Mouse (Mus musculus) lung, postnatal 10 days (tissue): ENCODE data around the gene Stx1b.
A peak's percentile ranks its signal among the peaks of the same experiment; 100 is the strongest.

ENCODE experiments used
- DNase-seq: peaks from one replicate; pipeline ENCODE4 v3.0.0; 2021

The Stx1b gene

DNA sequence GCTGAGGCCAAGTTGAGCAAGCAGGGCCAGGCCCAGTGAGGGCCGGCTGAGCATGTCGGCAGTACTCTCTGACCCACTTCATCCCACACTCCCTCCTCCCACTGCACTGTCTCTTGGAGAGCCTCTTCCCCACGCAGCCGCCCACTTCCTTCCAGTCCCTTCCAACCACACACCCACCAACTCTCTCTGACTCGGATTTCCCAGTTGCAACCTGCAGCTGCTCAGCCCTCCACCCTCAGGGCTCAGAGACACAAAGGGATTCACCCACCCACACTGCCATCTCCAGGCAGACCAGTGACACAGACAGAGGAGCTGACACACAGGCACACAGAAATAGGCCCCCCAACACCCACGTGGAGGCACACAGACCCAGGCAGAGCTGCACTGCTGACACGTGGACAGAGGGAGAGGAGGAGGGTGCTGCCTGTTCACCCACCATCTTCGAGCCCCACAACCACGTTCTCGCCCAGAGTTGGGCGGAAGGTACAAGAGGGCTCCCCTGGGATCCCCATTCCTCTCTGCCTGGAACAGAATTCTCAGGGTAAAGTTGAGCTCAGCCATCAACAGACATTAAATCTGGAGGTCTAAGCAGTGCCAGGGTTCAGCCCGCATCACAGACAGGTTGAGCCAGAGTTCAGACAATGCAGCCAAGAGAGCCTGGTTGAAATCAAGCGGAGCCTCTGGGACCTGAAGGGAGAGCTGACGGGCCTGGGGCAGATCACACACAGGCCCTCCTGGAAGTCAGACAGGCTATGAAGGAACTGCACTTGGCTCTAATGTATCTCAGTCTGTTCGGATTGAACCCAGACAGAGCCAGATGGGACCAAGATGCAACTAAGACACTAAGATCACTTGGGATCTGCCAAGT is 8.2 kb downstream of the Stx1b start:
- DNase-seq: peak; percentile 75

- no peak for DNase-seq
Observed at GRCm38 (mm10) chr7:127815116-127815665, 9.2 kb downstream of the Stx1b start.

GRCm38 (mm10) chr7:127814241-127814921 is 10.0 kb downstream of the Stx1b start:
- DNase-seq: peak; percentile 55

- no peak for DNase-seq
Observed at GRCm38 (mm10) chr7:127813821-127814220, 10.5 kb downstream of the Stx1b start.

DNA sequence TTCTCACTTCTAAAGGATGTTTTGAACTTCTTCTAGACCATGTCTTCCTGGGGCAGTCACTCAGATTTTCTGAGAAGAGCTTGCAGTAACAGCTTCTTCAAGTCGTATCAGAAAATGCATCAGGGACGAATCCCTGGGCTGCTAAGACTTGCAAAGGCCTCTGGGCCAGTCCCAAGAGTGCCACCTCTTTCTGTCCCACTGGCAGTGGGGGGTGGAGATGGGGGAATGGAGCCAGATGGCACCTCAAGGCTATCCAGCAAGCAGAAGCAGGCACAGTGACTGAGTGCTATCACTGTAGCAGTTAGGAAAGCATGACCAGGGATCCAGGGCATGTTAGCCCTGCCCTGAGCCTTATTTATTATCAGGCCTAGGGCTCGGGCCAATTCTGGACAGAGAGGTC is 12.1 kb downstream of the Stx1b start:
- no peak for DNase-seq

DNA sequence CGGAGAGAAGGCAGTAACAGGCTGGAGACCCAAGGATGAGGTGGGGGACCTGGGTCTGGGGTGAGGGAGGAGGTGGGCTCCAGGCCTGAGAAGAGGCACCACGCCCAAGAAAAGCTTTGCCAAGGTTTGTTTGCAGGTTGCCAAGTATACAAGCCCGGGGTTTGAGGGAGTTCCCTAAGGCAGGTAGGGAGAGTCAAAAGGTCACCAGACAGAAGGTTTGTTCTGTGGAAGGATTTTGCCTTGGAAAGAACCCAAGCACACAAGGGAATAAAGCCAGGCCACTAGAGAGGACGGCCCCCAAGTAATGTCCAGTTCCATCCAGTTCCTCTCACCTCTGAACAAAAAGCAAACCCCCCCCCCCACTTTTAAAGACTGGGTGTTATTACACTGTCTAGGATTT is 13.1 kb downstream of the Stx1b start:
- no peak for DNase-seq

GRCm38 (mm10) chr7:127810650-127811049 is 13.7 kb downstream of the Stx1b start:
- no peak for DNase-seq

GRCm38 (mm10) chr7:127809846-127810245 is 14.5 kb downstream of the Stx1b start:
- no peak for DNase-seq

DNA sequence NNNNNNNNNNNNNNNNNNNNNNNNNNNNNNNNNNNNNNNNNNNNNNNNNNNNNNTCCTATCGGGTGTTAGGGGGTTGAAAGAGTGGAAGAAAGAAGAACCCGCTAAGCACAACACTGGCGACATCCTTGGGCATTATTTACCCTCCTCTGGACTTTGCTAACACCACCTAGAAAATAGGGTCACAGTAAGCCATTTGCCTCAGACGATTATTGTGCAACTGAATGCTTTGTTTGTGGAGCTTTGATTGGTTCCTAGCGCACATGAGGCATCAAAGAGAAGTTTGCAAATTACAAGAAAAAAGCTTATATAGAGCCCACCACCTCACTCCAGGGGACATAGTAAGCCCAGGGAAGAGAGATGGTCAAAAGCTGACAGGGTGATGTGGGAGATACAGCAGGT is 15.5 kb downstream of the Stx1b start:
- no peak for DNase-seq

- DNase-seq: no peak
Observed at GRCm38 (mm10) chr7:127802313-127802712, 22.0 kb downstream of the Stx1b start.

DNA sequence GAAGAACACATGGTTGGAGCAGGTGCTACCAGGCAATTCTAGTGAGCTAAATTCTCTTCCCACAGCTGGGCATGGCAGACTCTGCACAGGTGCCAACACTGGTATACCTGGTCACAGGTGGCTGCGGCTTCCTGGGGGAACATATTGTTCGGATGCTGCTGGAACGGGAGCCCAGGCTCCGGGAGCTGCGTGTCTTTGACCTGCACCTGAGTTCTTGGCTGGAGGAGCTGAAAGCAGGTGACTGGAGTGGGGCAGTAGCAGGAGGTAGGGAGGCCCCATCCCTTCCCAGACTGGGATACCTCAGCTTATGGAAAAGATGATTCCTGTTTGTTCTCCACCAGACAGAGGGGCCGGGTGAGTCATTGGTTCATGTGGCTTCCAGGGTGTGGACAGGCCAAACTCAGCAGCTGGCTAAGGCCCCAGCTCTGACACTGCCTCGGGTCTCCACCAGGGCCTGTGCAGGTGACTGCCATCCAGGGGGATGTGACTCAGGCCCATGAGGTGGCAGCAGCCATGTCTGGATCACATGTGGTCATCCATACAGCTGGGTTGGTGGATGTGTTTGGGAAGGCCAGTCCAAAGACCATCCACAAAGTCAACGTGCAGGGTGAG is 23.2 kb downstream of the Stx1b start:
- DNase-seq: no peak

GRCm38 (mm10) chr7:127800435-127801009 is 23.8 kb downstream of the Stx1b start, which contains the start of gene Hsd3b7:
Gene Hsd3b7, plus strand, starts transcription at chr7:127800604.
- DNase-seq: peak; percentile 98

DNA sequence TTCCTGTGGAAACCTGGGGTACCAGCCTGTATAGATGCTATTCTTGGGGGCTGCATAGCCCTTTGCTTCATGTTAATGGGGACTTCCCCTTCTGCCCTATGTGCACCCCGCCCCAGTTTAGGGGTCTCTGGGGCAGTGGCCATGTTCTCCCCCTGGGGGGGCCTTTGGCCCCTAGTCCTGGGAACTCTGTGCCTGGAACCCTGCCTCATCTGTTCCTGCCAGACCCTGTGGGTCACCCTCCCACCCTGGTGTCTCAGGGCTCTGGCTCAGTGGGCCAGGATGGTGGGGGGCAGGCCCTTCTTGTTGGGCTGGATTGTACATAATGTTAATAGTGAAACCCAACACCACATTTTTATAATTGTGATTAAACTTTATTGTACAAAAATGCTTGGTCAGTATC is 24.6 kb downstream of the Stx1b start:
- no peak for DNase-seq

- no peak for DNase-seq
Observed at GRCm38 (mm10) chr7:127799211-127799610, 25.1 kb downstream of the Stx1b start.

DNA sequence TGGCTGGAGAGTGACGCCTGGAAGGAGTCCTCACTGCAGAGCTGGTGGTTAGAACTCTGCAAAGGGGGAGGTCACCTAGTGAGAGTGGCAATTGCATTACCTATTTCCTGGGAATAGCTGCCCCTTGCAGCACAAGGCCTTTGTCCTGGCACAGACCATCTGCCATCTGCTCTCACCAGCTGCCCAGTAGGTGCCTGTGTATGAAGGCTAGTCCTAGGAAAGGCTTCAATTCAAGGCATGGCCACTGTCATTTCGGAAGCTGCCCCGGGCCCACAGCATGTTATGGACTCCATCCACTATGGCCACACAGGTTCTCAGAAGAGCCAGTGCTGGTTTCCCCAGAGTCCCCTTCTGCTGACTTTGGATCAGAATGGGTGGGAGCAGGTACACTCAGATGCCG is 25.8 kb downstream of the Stx1b start:
- no peak for DNase-seq

- DNase-seq: no peak
Observed at GRCm38 (mm10) chr7:127797076-127797845, 27.1 kb downstream of the Stx1b start.

GRCm38 (mm10) chr7:127785308-127785707 is 39.0 kb downstream of the Stx1b start, which contains the start of gene Gm49388:
Gene Gm49388, plus strand, starts transcription at chr7:127785608.
- no peak for DNase-seq

DNA sequence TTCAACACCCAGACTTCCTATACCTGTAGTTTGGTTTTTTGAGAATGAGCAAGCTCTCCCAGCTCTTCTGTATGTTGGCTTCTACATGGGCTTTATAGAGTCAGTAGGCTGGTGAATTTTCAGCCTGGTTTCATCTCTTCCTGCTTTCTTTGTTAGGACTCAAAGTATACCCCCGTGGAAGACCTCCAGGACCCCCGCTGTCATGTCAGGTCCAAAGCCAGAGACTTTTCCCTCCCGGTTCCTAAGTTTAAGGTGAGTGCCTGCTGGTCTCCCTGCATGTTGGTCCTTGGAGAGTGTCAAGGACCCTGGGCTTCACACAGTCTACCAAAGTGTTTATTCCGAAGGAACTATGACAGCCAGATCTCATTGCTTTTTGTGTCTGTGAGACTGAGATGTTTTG is 46.0 kb downstream of the Stx1b start:
- DNase-seq: no peak

DNA sequence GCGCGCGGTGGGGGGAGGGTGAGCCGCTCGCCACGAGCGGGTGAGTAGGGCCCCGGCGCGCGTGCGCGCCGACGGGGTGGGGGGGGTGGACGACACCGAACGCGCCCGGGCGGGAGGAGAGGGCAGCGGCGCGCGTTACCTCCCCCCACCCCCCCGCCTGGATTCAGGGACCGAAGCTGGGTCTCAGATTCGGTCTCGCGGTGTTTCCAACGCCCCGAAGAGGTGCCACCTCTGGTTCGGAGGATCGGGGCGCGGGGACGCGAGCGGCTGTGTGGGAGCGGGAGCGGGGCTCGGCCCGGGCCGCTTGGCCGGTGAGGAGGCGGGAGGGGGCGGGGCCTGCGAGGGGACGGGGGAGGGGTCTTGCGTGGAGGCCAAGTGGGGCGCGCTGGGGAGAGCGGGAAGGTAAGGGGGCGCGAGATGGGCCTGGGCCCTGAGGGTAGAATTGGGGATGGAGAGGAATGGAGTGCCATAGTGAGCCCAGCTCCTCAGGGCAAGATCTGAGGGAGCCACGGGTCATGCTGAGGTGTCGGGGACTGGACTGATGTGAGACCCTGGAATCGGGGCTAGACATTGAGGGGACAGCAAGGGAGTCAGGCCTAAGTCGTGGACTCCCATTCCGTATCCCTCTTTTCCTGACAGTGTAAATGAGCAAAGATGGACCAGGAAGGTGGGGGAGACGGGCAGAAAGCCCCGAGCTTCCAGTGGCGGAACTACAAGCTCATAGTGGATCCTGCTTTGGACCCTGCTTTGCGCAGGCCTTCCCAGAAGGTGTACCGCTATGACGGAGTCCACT is 46.7 kb downstream of the Stx1b start:
- DNase-seq: peak; percentile 63

GRCm38 (mm10) chr7:127776878-127777473 is 47.4 kb downstream of the Stx1b start:
- DNase-seq: peak; percentile 99

DNA sequence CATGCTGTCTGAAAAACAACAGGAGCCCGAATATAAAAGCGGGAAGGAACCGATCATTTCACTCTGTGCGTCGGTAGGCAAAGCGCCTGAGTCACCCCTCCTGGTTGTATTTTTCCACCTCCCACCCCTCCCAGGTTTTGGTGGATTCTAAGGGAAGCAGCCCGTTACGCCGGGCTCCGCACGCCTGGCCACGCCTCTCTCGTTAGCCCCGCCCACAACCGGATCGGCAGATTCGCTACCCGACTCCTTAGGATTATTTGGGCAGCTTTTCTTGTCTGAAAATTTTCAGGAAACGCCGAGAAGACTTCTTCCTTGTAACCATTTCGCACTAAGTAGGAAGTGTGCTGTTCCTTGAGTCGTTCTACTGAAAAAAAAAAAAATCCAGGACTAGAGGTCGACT is 47.9 kb downstream of the Stx1b start, which contains the start of gene Setd1a:
TSS of gene Setd1a (plus strand) at position 245 of the 400 bp plus-strand sequence.
- DNase-seq: peak; percentile 94
